Mouse (Mus musculus) MEL (cell line): ENCODE measurements around the gene Grin2b. TPM values are rescaled to one million over a fixed set of nuclear protein-coding genes. Genes with fewer than 3 reads are reported as not detected.

Experiments used
- DNase-seq: peaks from one replicate; pipeline ENCODE4 v3.0.0; 2011; ENCODE audit warnings: low read depth, low spot score
- H3K27ac ChIP-seq: 2 replicates; pipeline ENCODE4 v1.5.1; 2012; ENCODE audit warnings: low read depth, mild to moderate bottlenecking, control low read depth, low read length, moderate library complexity; ENCODE audit not compliant: control insufficient read depth
- H3K27me3 ChIP-seq, 2 experiments: fragments of 150-350 bp in 1 of 2; sonication (generic) in 1 of 2; 2 replicates each; pipeline ENCODE4 v1.6.1; 2012; ENCODE audit warnings: low read length in 2 of 2, mild to moderate bottlenecking in 2 of 2, improper control_type of control experiment in 1 of 2, moderate library complexity in 1 of 2; ENCODE audit not compliant: insufficient read depth in 2 of 2, control insufficient read depth in 1 of 2
- H3K36me3 ChIP-seq, 2 experiments: 2 replicates each; pipeline ENCODE4 v1.6.1; 2012 to 2014; ENCODE audit warnings: low read length in 2 of 2, improper control_type of control experiment in 1 of 2, inconsistent platforms in 1 of 2, mild to moderate bottlenecking in 1 of 2; ENCODE audit not compliant: insufficient read depth in 2 of 2, control insufficient read depth in 1 of 2
- H3K4me1 ChIP-seq, 2 experiments: fragments of 150-350 bp in 1 of 2; sonication (generic) in 1 of 2; 2 replicates each; pipeline ENCODE4 v1.6.1; 2012; ENCODE audit warnings: low read length in 2 of 2, improper control_type of control experiment in 1 of 2, mild to moderate bottlenecking in 1 of 2; ENCODE audit not compliant: insufficient read depth in 2 of 2, control insufficient read depth in 1 of 2
- H3K4me3 ChIP-seq, 2 experiments: fragments of 150-350 bp in 1 of 2; sonication (generic) in 1 of 2; 2 replicates each; pipeline ENCODE4 v1.5.1; 2012; ENCODE audit warnings: low read depth in 2 of 2, low read length in 2 of 2, mild to moderate bottlenecking in 2 of 2, moderate library complexity in 2 of 2, control low read depth in 1 of 2, improper control_type of control experiment in 1 of 2; ENCODE audit not compliant: control insufficient read depth in 1 of 2, insufficient read depth in 1 of 2
- H3K79me2 ChIP-seq: 2 replicates; pipeline ENCODE4 v1.6.1; 2012; ENCODE audit warnings: mild to moderate bottlenecking, low read length, moderate library complexity; ENCODE audit not compliant: control insufficient read depth, poor library complexity, insufficient read depth
- H3K9ac ChIP-seq: 2 replicates; pipeline ENCODE4 v1.6.1; 2012; ENCODE audit warnings: low read depth, mild to moderate bottlenecking, control low read depth, low read length, moderate library complexity; ENCODE audit not compliant: control insufficient read depth, poor library complexity, severe bottlenecking
- H3K9me3 ChIP-seq: fragments of 150-350 bp; sonication (generic); replicated peaks from 2 replicates; pipeline ENCODE4 v1.6.1; 2012; ENCODE audit warnings: mild to moderate bottlenecking, low read length, improper control_type of control experiment, moderate library complexity; ENCODE audit not compliant: insufficient read depth
- BHLHE40 ChIP-seq: IDR thresholded peaks from 2 replicates; pipeline ENCODE4 v1.6.1; 2012; ENCODE audit warnings: low read depth, mild to moderate bottlenecking, inconsistent platforms, low read length, improper control_type of control experiment, borderline replicate concordance
- ETS1 ChIP-seq: IDR thresholded peaks from 2 replicates; pipeline ENCODE4 v1.6.1; 2012; ENCODE audit warnings: low read depth, mild to moderate bottlenecking, inconsistent platforms, low read length, improper control_type of control experiment, moderate library complexity
- GABPA ChIP-seq: IDR thresholded peaks from 2 replicates; pipeline ENCODE4 v1.6.1; 2012; ENCODE audit warnings: low read depth, mild to moderate bottlenecking, inconsistent platforms, low read length, improper control_type of control experiment, moderate library complexity
- HCFC1 ChIP-seq: IDR thresholded peaks from 2 replicates; pipeline ENCODE4 v1.6.1; 2012; ENCODE audit warnings: low read depth, mild to moderate bottlenecking, inconsistent platforms, low read length, improper control_type of control experiment, moderate library complexity
- MAFK ChIP-seq: IDR thresholded peaks from 2 replicates; pipeline ENCODE4 v1.6.1; 2011; ENCODE audit warnings: low read depth, mild to moderate bottlenecking, low read length, improper control_type of control experiment, borderline replicate concordance
- MAX ChIP-seq: IDR thresholded peaks from 2 replicates; pipeline ENCODE4 v1.6.1; 2011; ENCODE audit warnings: low read length, improper control_type of control experiment
- MAZ ChIP-seq: IDR thresholded peaks from 2 replicates; pipeline ENCODE4 v1.6.1; 2012; ENCODE audit warnings: low read depth, mild to moderate bottlenecking, inconsistent platforms, low read length, improper control_type of control experiment
- MXI1 ChIP-seq: IDR thresholded peaks from 2 replicates; pipeline ENCODE4 v1.6.1; 2011; ENCODE audit warnings: mild to moderate bottlenecking, low read depth, low read length, improper control_type of control experiment
- NELFE ChIP-seq: IDR thresholded peaks from 2 replicates; pipeline ENCODE4 v1.6.1; 2011; ENCODE audit warnings: low read depth, low read length, improper control_type of control experiment
- POLR2AphosphoS2 ChIP-seq: IDR thresholded peaks from 2 replicates; pipeline ENCODE4 v1.6.1; 2011; ENCODE audit warnings: low read length, improper control_type of control experiment
- RAD21 ChIP-seq: IDR thresholded peaks from 2 replicates; pipeline ENCODE4 v1.6.1; 2011; ENCODE audit warnings: mild to moderate bottlenecking, low read depth, low read length, improper control_type of control experiment
- TBP ChIP-seq: IDR thresholded peaks from 2 replicates; pipeline ENCODE4 v1.8.0; 2011; ENCODE audit warnings: low read depth, low read length, improper control_type of control experiment
- polyA plus RNA-seq, 2 experiments: library from polyadenylated mRNA; stranded (reverse) in 1 of 2; unstranded in 1 of 2; fragments of >175 nt in 1 of 2; fragments of >200 nt in 1 of 2; gene quantifications; 2 replicates each; pipeline versions ENCODE4 v1.2.1 to v1.2.4; 2012; ENCODE audit warnings: low replicate concordance in 2 of 2, low read depth in 1 of 2; ENCODE audit not compliant: insufficient read length in 2 of 2, insufficient read depth in 1 of 2, missing spikeins in 1 of 2
- total RNA-seq: library from RNA; depleted of rRNA; stranded (reverse); fragments of 300-350 nt; gene quantifications from 2 replicates; pipeline ENCODE4 v1.2.3, GENCODE M21; 2012

Grin2b gene
- total and polyA plus RNA-seq, 3 experiments: not detected

DNA sequence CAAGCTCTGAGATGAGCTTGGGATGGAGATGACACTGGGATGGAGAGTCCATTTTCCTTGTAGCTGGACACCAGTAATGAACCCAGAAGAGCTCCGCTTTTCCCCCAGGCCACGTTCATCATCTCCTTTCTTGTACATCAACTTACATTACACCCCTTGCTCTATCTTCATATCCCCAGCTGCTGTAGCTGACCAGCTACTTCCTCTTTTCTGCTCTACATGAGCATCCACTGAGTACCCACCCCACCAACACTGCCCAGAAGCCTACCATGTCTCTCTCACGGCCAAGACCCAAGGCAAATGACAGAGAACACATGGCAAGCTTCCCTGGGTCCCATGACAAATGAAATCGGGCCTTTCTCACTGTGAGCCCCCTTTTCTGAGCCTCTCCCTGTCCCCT, 161.8 kb downstream of the Grin2b start:
- H3K9ac ChIP-seq: no peak overlapping the region
- H3K9me3 ChIP-seq: no peaks in the 10 kb centered on the region
- no peaks in the 10 kb centered on the region for H3K27me3 ChIP-seq
- H3K27ac ChIP-seq: no peak overlapping the region
- DNase-seq: no peak
- H3K4me3 ChIP-seq: no peak overlapping the region
- H3K79me2 ChIP-seq: no peaks in the 10 kb centered on the region
- H3K36me3 ChIP-seq: no peaks in the 10 kb centered on the region
- no peaks in the 10 kb centered on the region for H3K4me1 ChIP-seq
- TF ChIP-seq NELFE: no peak
- no peak for TF ChIP-seq BHLHE40

DNA sequence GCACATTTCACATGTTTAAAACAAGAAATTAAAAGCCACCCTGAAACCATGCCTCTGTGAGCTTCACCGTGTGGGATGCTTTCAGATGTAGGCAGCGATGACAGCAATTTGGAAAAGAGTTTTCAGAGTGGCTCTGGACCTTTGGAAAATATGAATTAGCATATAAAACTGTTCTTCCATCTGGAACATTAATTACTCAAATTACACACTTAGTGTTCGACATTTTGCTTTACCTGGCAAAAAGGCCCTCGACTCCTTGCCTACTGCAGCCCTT, 162.3 kb downstream of the Grin2b start:
- H3K27ac ChIP-seq: no peak overlapping the region
- no peaks in the 10 kb centered on the region for H3K79me2 ChIP-seq
- no peaks in the 10 kb centered on the region for H3K4me1 ChIP-seq
- H3K9ac ChIP-seq: no peak overlapping the region
- DNase-seq: no peak
- no peaks in the 10 kb centered on the region for H3K27me3 ChIP-seq
- no peaks in the 10 kb centered on the region for H3K9me3 ChIP-seq
- no peaks in the 10 kb centered on the region for H3K36me3 ChIP-seq
- no peak overlapping the region for H3K4me3 ChIP-seq
- TF ChIP-seq RAD21 (no peak), POLR2AphosphoS2 (no peak)

DNA sequence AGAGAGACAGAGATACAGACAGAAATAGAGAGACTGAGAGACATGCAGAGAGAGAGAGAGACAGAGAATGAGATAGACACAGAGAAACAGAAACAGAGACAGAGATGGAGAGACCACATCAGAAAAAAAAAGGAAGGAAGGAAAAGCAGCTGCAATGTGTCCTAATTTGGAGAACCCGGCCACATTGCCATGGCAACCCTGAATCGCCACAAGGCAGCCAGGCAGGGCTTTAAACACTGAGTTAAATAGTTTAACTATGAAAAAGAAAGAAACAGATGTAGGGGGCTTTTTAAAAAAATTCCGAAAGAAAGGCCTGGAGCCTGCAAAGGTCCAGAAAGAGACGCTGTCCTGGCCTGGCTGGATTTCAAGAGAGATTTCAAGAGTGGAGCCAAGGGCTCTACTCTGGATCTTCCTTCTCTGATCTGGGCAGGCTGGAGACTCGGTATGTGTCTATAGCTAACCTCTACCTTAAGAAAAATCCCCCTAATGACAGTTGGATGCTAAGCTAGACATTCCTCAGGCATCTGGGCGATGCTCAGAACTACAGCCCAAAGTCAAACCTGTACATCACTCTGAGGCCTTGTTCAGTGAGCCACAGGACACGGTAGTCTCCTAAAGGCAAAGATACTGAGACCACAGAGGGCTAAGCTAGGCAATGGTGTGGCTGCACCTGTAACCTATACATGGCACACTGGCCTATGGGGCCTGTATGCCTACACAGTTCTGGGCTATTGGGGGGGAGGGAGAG, 162.8 kb downstream of the Grin2b start:
- no peaks in the 10 kb centered on the region for H3K4me1 ChIP-seq
- TF ChIP-seq MAZ: no peak
- no peak for TF ChIP-seq POLR2AphosphoS2
- H3K79me2 ChIP-seq: no peaks in the 10 kb centered on the region
- H3K9me3 ChIP-seq: no peaks in the 10 kb centered on the region
- DNase-seq: no peak
- H3K27me3 ChIP-seq: no peaks in the 10 kb centered on the region
- H3K4me3 ChIP-seq: no peak overlapping the region
- no peak overlapping the region for H3K27ac ChIP-seq
- H3K36me3 ChIP-seq: no peaks in the 10 kb centered on the region
- H3K9ac ChIP-seq: no peak overlapping the region

DNA sequence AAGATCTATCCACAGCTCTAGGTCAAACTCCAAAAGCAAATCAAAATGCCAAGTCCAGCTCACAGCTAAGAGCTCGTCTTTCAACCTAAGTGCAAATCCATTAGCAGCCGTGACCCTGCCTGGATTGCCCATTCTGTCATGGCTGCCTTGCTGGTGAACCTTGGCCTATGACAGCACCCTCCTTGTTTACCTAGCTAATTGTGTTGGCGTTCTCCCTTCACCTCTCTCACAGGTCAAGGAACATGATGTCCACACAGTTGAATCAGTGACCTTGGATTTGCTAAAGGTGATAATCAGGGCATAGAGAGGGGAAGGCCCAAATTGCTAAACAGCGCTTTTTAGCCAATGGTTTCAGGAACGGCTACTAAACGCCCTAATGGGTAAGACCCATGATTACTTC, 165.2 kb downstream of the Grin2b start:
- Histone ChIP-seq H3K36me3 (no peaks in the 10 kb centered on the region), H3K27ac (no peak overlapping the region), H3K79me2 (no peaks in the 10 kb centered on the region), H3K4me3 (no peak overlapping the region), H3K9ac (no peak overlapping the region), H3K9me3 (no peaks in the 10 kb centered on the region), H3K4me1 (no peaks in the 10 kb centered on the region), H3K27me3 (no peaks in the 10 kb centered on the region)
- TF ChIP-seq MXI1 (no peak), ETS1 (no peak), HCFC1 (no peak), MAFK (no peak), GABPA (no peak), MAX (no peak), MAZ (no peak), TBP (no peak)
- DNase-seq: no peak
